Mouse (Mus musculus): Measurements from ENCODE around the gene 6030498E09Rik. TPM values are rescaled to one million over a fixed set of nuclear protein-coding genes. Genes with fewer than 3 reads are reported as not detected.

Gene 6030498E09Rik
- not detected in 2 replicates for polyA plus RNA-seq (2015; fragmentation: Nextera tagmentation; extraction: Ambion mirVana)

- H3K27me3 ChIP-seq, result no peaks in the 10 kb centered on the region
- 62% methylated on average over 9 of the region's 9 CpGs for WGBS
- H3K36me3 ChIP-seq, result no peaks in the 10 kb centered on the region
- no peaks in the 10 kb centered on the region for H3K4me1 ChIP-seq
- H3K4me2 ChIP-seq, result no peak within 1 kb of the TSS
- no peaks in the 10 kb centered on the region for H3K9me3 ChIP-seq (replicated peaks)
- H3K27ac ChIP-seq, result no peak within 1 kb of the TSS
- no peak within 1 kb of the TSS for H3K9ac ChIP-seq
- no peak within 1 kb of the TSS for H3K4me3 ChIP-seq (replicated peaks)
- no peak for ATAC-seq (replicated peaks; ENCODE audit: low FRiP score)
These were observed at the start of gene 6030498E09Rik for GRCm38 (mm10) chrX:38772478-38772877. TSS of gene 6030498E09Rik (plus strand) at chrX:38772671.

- Histone ChIP-seq H3K36me3 (no peaks in the 10 kb centered on the region), H3K27me3 (no peaks in the 10 kb centered on the region), H3K4me3 (replicated peaks) (no peak overlapping the region), H3K27ac (no peak overlapping the region), H3K9me3 (replicated peaks) (no peaks in the 10 kb centered on the region), H3K9ac (no peak overlapping the region), H3K4me2 (no peak overlapping the region), H3K4me1 (no peaks in the 10 kb centered on the region)
- ATAC-seq (replicated peaks; ENCODE audit: low FRiP score), result no peak
- WGBS, result 55% methylated on average over 5 of the region's 5 CpGs
These were observed 42.4 kb upstream of the 6030498E09Rik start for GRCm38 (mm10) chrX:38730081-38730480.

GRCm38 (mm10) chrX:38730639-38731038, 41.8 kb upstream of the 6030498E09Rik start:
- Histone ChIP-seq H3K4me1 (no peaks in the 10 kb centered on the region), H3K4me3 (replicated peaks) (no peak overlapping the region), H3K4me2 (no peak overlapping the region), H3K27ac (no peak overlapping the region), H3K27me3 (no peaks in the 10 kb centered on the region), H3K9ac (no peak overlapping the region), H3K9me3 (replicated peaks) (no peaks in the 10 kb centered on the region), H3K36me3 (no peaks in the 10 kb centered on the region)
- ATAC-seq (replicated peaks; ENCODE audit: low FRiP score), result no peak
- 69% methylated on average over 2 of the region's 2 CpGs for WGBS

GRCm38 (mm10) chrX:38733683-38734082, 38.8 kb upstream of the 6030498E09Rik start:
- Histone ChIP-seq H3K9me3 (replicated peaks) (no peaks in the 10 kb centered on the region), H3K4me1 (no peaks in the 10 kb centered on the region), H3K27ac (no peak overlapping the region), H3K36me3 (no peaks in the 10 kb centered on the region), H3K4me3 (replicated peaks) (no peak overlapping the region), H3K9ac (no peak overlapping the region), H3K27me3 (no peaks in the 10 kb centered on the region), H3K4me2 (no peak overlapping the region)
- no peak for ATAC-seq (replicated peaks; ENCODE audit: low FRiP score)
- WGBS, result 90% methylated on average over 5 of the region's 5 CpGs

- no peak for ATAC-seq (replicated peaks; ENCODE audit: low FRiP score)
- H3K4me2 ChIP-seq, result no peak overlapping the region
- no peak overlapping the region for H3K27ac ChIP-seq
These were observed 37.3 kb upstream of the 6030498E09Rik start for GRCm38 (mm10) chrX:38734916-38735880.

GRCm38 (mm10) chrX:38771453-38771852, 1.0 kb upstream of the 6030498E09Rik start:
- WGBS, result 75% methylated on average over 2 of the region's 2 CpGs
- no peak for ATAC-seq (replicated peaks; ENCODE audit: low FRiP score)

More at GRCm38 (mm10) chrX:38734916-38735880, 37.3 kb upstream of the 6030498E09Rik start:
- Histone ChIP-seq H3K4me1 (no peaks in the 10 kb centered on the region), H3K9me3 (replicated peaks) (no peaks in the 10 kb centered on the region), H3K27me3 (no peaks in the 10 kb centered on the region), H3K4me3 (replicated peaks) (no peak overlapping the region), H3K9ac (no peak overlapping the region), H3K36me3 (no peaks in the 10 kb centered on the region)
- 58% methylated on average over 13 of the region's 13 CpGs for WGBS

GRCm38 (mm10) chrX:38771886-38772285, 585 bp upstream of the 6030498E09Rik start:
- no peak for ATAC-seq (replicated peaks; ENCODE audit: low FRiP score)
- Histone ChIP-seq H3K4me2 (no peak overlapping the region), H3K4me1 (no peaks in the 10 kb centered on the region), H3K27me3 (no peaks in the 10 kb centered on the region), H3K4me3 (replicated peaks) (no peak overlapping the region), H3K9me3 (replicated peaks) (no peaks in the 10 kb centered on the region), H3K27ac (no peak overlapping the region), H3K9ac (no peak overlapping the region), H3K36me3 (no peaks in the 10 kb centered on the region)
- WGBS, result 44% methylated on average over 3 of the region's 3 CpGs

More at GRCm38 (mm10) chrX:38771453-38771852, 1.0 kb upstream of the 6030498E09Rik start:
- H3K4me3 ChIP-seq (replicated peaks), result no peak overlapping the region
- no peaks in the 10 kb centered on the region for H3K27me3 ChIP-seq
- no peaks in the 10 kb centered on the region for H3K36me3 ChIP-seq
- H3K4me1 ChIP-seq, result no peaks in the 10 kb centered on the region
- no peak overlapping the region for H3K4me2 ChIP-seq
- no peaks in the 10 kb centered on the region for H3K9me3 ChIP-seq (replicated peaks)
- no peak overlapping the region for H3K9ac ChIP-seq
- no peak overlapping the region for H3K27ac ChIP-seq

GRCm38 (mm10) chrX:38794373-38794772, 21.9 kb downstream of the 6030498E09Rik start:
- Histone ChIP-seq H3K27ac (no peak overlapping the region), H3K36me3 (no peaks in the 10 kb centered on the region)
- 70% methylated on average over 3 of the region's 3 CpGs for WGBS

GRCm38 (mm10) chrX:38813934-38814333, 41.5 kb downstream of the 6030498E09Rik start:
- Histone ChIP-seq H3K4me1 (no peaks in the 10 kb centered on the region), H3K9ac (no peak overlapping the region), H3K36me3 (no peaks in the 10 kb centered on the region), H3K4me2 (no peak overlapping the region), H3K27ac (no peak overlapping the region), H3K9me3 (replicated peaks) (no peaks in the 10 kb centered on the region), H3K27me3 (no peaks in the 10 kb centered on the region), H3K4me3 (replicated peaks) (no peak overlapping the region)
- no peak for ATAC-seq (replicated peaks; ENCODE audit: low FRiP score)
- 58% methylated on average over 3 of the region's 3 CpGs for WGBS

More at GRCm38 (mm10) chrX:38794373-38794772, 21.9 kb downstream of the 6030498E09Rik start:
- no peak overlapping the region for H3K4me2 ChIP-seq
- no peaks in the 10 kb centered on the region for H3K27me3 ChIP-seq
- H3K9me3 ChIP-seq (replicated peaks), result no peaks in the 10 kb centered on the region
- no peaks in the 10 kb centered on the region for H3K4me1 ChIP-seq
- ATAC-seq (replicated peaks; ENCODE audit: low FRiP score), result no peak
- H3K4me3 ChIP-seq (replicated peaks), result no peak overlapping the region
- no peak overlapping the region for H3K9ac ChIP-seq

- H3K36me3 ChIP-seq, result no peaks in the 10 kb centered on the region
- no peak overlapping the region for H3K27ac ChIP-seq
- no peaks in the 10 kb centered on the region for H3K27me3 ChIP-seq
- H3K4me2 ChIP-seq, result no peak overlapping the region
- no peak for ATAC-seq (replicated peaks; ENCODE audit: low FRiP score)
- no peaks in the 10 kb centered on the region for H3K4me1 ChIP-seq
- H3K4me3 ChIP-seq (replicated peaks), result no peak overlapping the region
- no peak overlapping the region for H3K9ac ChIP-seq
- H3K9me3 ChIP-seq (replicated peaks), result no peaks in the 10 kb centered on the region
- 65% methylated on average over 3 of the region's 3 CpGs for WGBS
These were observed 44.4 kb downstream of the 6030498E09Rik start for GRCm38 (mm10) chrX:38816841-38817240.

- no peak overlapping the region for H3K9ac ChIP-seq
- no peak for ATAC-seq (replicated peaks; ENCODE audit: low FRiP score)
- H3K27ac ChIP-seq, result no peak overlapping the region
- H3K27me3 ChIP-seq, result no peaks in the 10 kb centered on the region
- no peaks in the 10 kb centered on the region for H3K36me3 ChIP-seq
- no peak overlapping the region for H3K4me2 ChIP-seq
- H3K4me1 ChIP-seq, result no peaks in the 10 kb centered on the region
- WGBS, result 52% methylated on average over 1 of the region's 1 CpGs
- H3K9me3 ChIP-seq (replicated peaks), result no peaks in the 10 kb centered on the region
- H3K4me3 ChIP-seq (replicated peaks), result no peak overlapping the region
These were observed 186.1 kb downstream of the 6030498E09Rik start for GRCm38 (mm10) chrX:38958571-38958970.

GRCm38 (mm10) chrX:38996265-38996664, 223.8 kb downstream of the 6030498E09Rik start:
- ATAC-seq (replicated peaks; ENCODE audit: low FRiP score), result no peak
- Histone ChIP-seq H3K9me3 (replicated peaks) (no peaks in the 10 kb centered on the region), H3K9ac (no peak overlapping the region), H3K27ac (no peak overlapping the region), H3K4me1 (no peaks in the 10 kb centered on the region), H3K27me3 (no peaks in the 10 kb centered on the region), H3K36me3 (no peaks in the 10 kb centered on the region), H3K4me3 (replicated peaks) (no peak overlapping the region), H3K4me2 (no peak overlapping the region)
- WGBS, result 89% methylated on average over 5 of the region's 5 CpGs

Measured in kidney, embryonic 15.5 days (tissue).